Mouse (Mus musculus): Measurements from ENCODE around the gene Zfp354b.

Zfp354b gene

GRCm38 (mm10) chr11:50931451-50931866 is at the start of gene Zfp354b:
Gene Zfp354b, minus strand, starts transcription at chr11:50931633.
- peak; percentile 35 for DNase-seq (ENCODE audit: low read depth)

- DNase-seq (ENCODE audit: low read depth), result no peak
These were observed 45.8 kb upstream of the Zfp354b start for GRCm38 (mm10) chr11:50977216-50977615.

GRCm38 (mm10) chr11:50966230-50966629 is 34.8 kb upstream of the Zfp354b start, which contains the start of gene Olfr1378:
Gene Olfr1378, plus strand, starts transcription at chr11:50966530.
- DNase-seq (ENCODE audit: low read depth), result no peak

GRCm38 (mm10) chr11:50964886-50965285 is 33.5 kb upstream of the Zfp354b start:
- no peak for DNase-seq (ENCODE audit: low read depth)

- DNase-seq (ENCODE audit: low read depth), result no peak
These were observed 22.2 kb upstream of the Zfp354b start, which contains the start of gene Prop1 for GRCm38 (mm10) chr11:50953665-50954064. Gene Prop1, minus strand, starts transcription at chr11:50953765.

- peak; percentile 39 for DNase-seq (ENCODE audit: low read depth)
These were observed 20.9 kb upstream of the Zfp354b start for GRCm38 (mm10) chr11:50952290-50952689.

GRCm38 (mm10) chr11:50943506-50943905 is 12.1 kb upstream of the Zfp354b start, which contains the start of gene 4933414I15Rik:
Gene 4933414I15Rik, minus strand, starts transcription at chr11:50943765.
- no peak for DNase-seq (ENCODE audit: low read depth)

GRCm38 (mm10) chr11:50942386-50942785 is 11.0 kb upstream of the Zfp354b start:
- DNase-seq (ENCODE audit: low read depth), result no peak

- peak; percentile 64 for DNase-seq (ENCODE audit: low read depth)
These were observed 8.4 kb upstream of the Zfp354b start for GRCm38 (mm10) chr11:50939621-50940366.

- no peak for DNase-seq (ENCODE audit: low read depth)
These were observed 7.0 kb upstream of the Zfp354b start for GRCm38 (mm10) chr11:50938435-50938834.

GRCm38 (mm10) chr11:50932040-50932439 is 607 bp upstream of the Zfp354b start:
- no peak for DNase-seq (ENCODE audit: low read depth)

- DNase-seq (ENCODE audit: low read depth), result peak; percentile 4
These were observed 412 bp downstream of the Zfp354b start for GRCm38 (mm10) chr11:50931021-50931420.

GRCm38 (mm10) chr11:50930469-50931014 is 891 bp downstream of the Zfp354b start:
- DNase-seq (ENCODE audit: low read depth), result no peak

GRCm38 (mm10) chr11:50915671-50916320 is 15.6 kb downstream of the Zfp354b start, which contains the start of gene Zfp2:
Gene Zfp2, minus strand, starts transcription at chr11:50916165.
- peak; percentile 92 for DNase-seq (ENCODE audit: low read depth)

GRCm38 (mm10) chr11:50914461-50914860 is 17.0 kb downstream of the Zfp354b start:
- no peak for DNase-seq (ENCODE audit: low read depth)

GRCm38 (mm10) chr11:50913301-50913700 is 18.1 kb downstream of the Zfp354b start:
- DNase-seq (ENCODE audit: low read depth), result no peak

- DNase-seq (ENCODE audit: low read depth), result no peak
These were observed 23.3 kb downstream of the Zfp354b start for GRCm38 (mm10) chr11:50908136-50908535.

GRCm38 (mm10) chr11:50897359-50897758 is 34.1 kb downstream of the Zfp354b start:
- no peak for DNase-seq (ENCODE audit: low read depth)

GRCm38 (mm10) chr11:50892441-50892840 is 39.0 kb downstream of the Zfp354b start:
- no peak for DNase-seq (ENCODE audit: low read depth)

- no peak for DNase-seq (ENCODE audit: low read depth)
These were observed 43.9 kb downstream of the Zfp354b start, which contains the start of gene Zfp454 for GRCm38 (mm10) chr11:50887390-50888128. Gene Zfp454, minus strand, starts transcription at chr11:50887651.

GRCm38 (mm10) chr11:50886933-50887293 is 44.5 kb downstream of the Zfp354b start:
- DNase-seq (ENCODE audit: low read depth), result no peak
